Mouse (Mus musculus) limb, embryonic 11.5 days (tissue): ENCODE data around the gene Hivep1. TPM values are rescaled to one million over a fixed set of nuclear protein-coding genes. Genes with fewer than 3 reads are reported as not detected.

Source experiments
- ATAC-seq: fragments of 200-750 bp; cut with Nextera tagmentation; 2 replicates; pipeline ENCODE4 v1.8.0; 2017; ENCODE audit warnings: low read depth; ENCODE audit not compliant: insufficient number of reproducible peaks, low FRiP score, low TSS enrichment
- DNase-seq: peaks from one replicate; pipeline ENCODE4 v3.0.0-alpha.2; 2015; ENCODE audit warnings: low spot score
- H3K27ac ChIP-seq: fragments of 300-500 bp; sonication (generic); replicated peaks from 2 replicates; pipeline ENCODE4 v1.5.1; 2014; ENCODE audit warnings: low read depth, mild to moderate bottlenecking, low read length
- H3K27me3 ChIP-seq: fragments of 300-500 bp; sonication (generic); 2 replicates; pipeline ENCODE4 v1.6.1; 2014; ENCODE audit warnings: mild to moderate bottlenecking, low read length, mixed read lengths; ENCODE audit not compliant: control insufficient read depth, insufficient read depth
- H3K36me3 ChIP-seq: fragments of 300-500 bp; sonication (generic); 2 replicates; pipeline ENCODE4 v1.6.1; 2014; ENCODE audit warnings: mild to moderate bottlenecking, low read length, moderate library complexity, mixed read lengths; ENCODE audit not compliant: control insufficient read depth, insufficient read depth
- H3K4me1 ChIP-seq: fragments of 300-500 bp; sonication (generic); 2 replicates; pipeline ENCODE4 v1.6.1; 2014; ENCODE audit warnings: low read length, mixed read lengths; ENCODE audit not compliant: control insufficient read depth, insufficient read depth
- H3K4me2 ChIP-seq: fragments of 300-500 bp; sonication (generic); 2 replicates; pipeline ENCODE4 v1.6.1; 2014; ENCODE audit warnings: low read depth, mild to moderate bottlenecking, moderate library complexity; ENCODE audit not compliant: severe bottlenecking
- H3K4me3 ChIP-seq: fragments of 300-500 bp; sonication (generic); 2 replicates; pipeline ENCODE4 v1.5.1; 2014; ENCODE audit warnings: low read depth, low read length
- H3K9ac ChIP-seq: fragments of 300-500 bp; sonication (generic); 2 replicates; pipeline ENCODE4 v1.6.1; 2014; ENCODE audit warnings: mild to moderate bottlenecking, low read length
- H3K9me3 ChIP-seq: fragments of 300-500 bp; sonication (generic); 2 replicates; pipeline ENCODE4 v1.6.1; 2016; ENCODE audit warnings: low read length; ENCODE audit not compliant: control insufficient read depth
- WGBS: fragments of 180-500 bp; shearing (Covaris S2); extraction: QIAGEN DNeasy Blood & Tissue Kit; methylation state at CpG from one replicate; pipeline ENCODE4 v1.1.7; 2014; 5-methylcytosine and 5-hydroxymethylcytosine counted together
- polyA plus RNA-seq: library from polyadenylated mRNA; unstranded; fragments of >200 nt; fragmentation: Nextera tagmentation; extraction: Ambion mirVana; gene quantifications from 2 replicates; pipeline ENCODE4 v1.2.1, GENCODE M21; 2014

Gene Hivep1
- polyA plus RNA-seq, 1 experiment from 2014 or later, result 8.7 TPM

- Histone ChIP-seq H3K9me3 (no peaks in the 10 kb centered on the region), H3K36me3 (peaks cover 8% of the 10 kb centered on the region; the same call in 1 of the 2 replicates), H3K27me3 (no peaks in the 10 kb centered on the region), H3K9ac (no peak overlapping the region), H3K27ac (no peak overlapping the region), H3K4me2 (no peak overlapping the region), H3K4me1 (no peaks in the 10 kb centered on the region), H3K4me3 (no peak overlapping the region)
- 93% methylated on average over 5 of the region's 5 CpGs for WGBS
- ATAC-seq (no peak), DNase-seq (no peak)
Observed at GRCm38 (mm10) chr13:42182635-42183034, 130.8 kb downstream of the Hivep1 start.

DNA sequence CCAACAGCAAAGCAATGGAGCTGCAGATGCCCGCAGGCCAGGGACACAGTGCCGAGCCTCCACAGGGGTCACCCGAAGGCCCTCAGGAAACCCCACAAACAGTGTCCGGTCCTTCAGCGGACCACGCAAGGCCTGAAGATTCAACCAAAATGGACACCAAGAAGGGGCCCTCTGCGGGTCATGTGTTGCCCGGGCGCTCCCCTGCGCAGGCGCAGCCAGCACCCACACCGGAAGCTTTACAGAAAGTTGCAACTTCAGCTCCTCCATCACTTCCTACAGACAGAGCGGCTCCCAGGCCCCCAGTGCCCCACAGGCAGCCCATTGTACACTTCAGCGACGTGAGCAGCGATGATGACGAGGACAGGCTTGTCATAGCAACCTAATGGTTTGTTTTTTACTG is 132.3 kb downstream of the Hivep1 start:
- peaks cover 8% of the 10 kb centered on the region; the same call in 1 of the 2 replicates for H3K36me3 ChIP-seq
- WGBS, result 97% methylated on average over 17 of the region's 17 CpGs
- H3K9me3 ChIP-seq, result no peaks in the 10 kb centered on the region
- H3K4me2 ChIP-seq, result no peak overlapping the region
- ATAC-seq (no peak), DNase-seq (no peak)
- no peak overlapping the region for H3K27ac ChIP-seq
- H3K9ac ChIP-seq, result no peak overlapping the region
- no peak overlapping the region for H3K4me3 ChIP-seq
- no peaks in the 10 kb centered on the region for H3K4me1 ChIP-seq
- H3K27me3 ChIP-seq, result no peaks in the 10 kb centered on the region

DNA sequence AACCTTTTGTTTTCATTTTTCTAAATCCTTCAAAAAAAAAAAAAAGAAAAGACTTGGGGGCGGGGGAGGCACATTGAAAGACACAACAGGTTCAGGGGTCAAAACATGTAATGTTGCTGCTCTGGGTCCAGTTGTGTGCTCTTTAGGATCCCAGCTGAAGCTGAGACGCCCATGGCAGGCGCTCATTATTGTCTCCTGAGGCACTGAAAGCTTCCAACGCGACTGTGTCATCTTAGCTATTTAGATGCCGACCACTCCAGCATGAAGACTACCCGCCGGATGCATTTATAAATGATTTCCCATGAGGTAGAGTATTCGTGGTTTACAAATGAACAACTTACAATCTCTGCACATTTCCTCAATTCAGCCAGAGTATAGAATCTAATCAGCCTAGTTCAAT is 141.2 kb downstream of the Hivep1 start:
- Histone ChIP-seq H3K4me3 (no peak overlapping the region), H3K4me2 (no peak overlapping the region), H3K4me1 (no peaks in the 10 kb centered on the region), H3K27me3 (no peaks in the 10 kb centered on the region), H3K27ac (no peak overlapping the region), H3K9me3 (no peaks in the 10 kb centered on the region), H3K9ac (no peak overlapping the region), H3K36me3 (no peaks in the 10 kb centered on the region)
- no peak for DNase-seq
- ATAC-seq, result no peak
- WGBS, result 66% methylated on average over 9 of the region's 9 CpGs

DNA sequence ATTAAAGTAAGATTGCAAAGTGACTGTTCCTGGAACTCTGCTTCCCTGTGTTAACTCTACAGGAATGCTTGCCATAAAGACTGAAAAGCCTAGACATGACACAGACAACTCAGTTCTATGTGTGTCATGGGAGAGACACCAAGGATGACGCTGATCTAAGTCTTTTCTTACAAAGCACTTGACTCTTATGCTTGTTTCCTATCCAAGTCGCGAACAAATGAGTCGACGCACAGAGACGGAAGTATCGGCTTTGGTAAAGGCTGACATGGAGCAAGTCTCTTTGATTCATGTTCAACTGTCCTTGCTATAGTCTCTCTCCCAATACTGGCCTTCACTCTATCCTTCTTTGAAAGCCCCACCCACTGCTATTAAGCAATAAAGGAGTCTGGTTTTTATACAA is 143.8 kb downstream of the Hivep1 start:
- no peak overlapping the region for H3K27ac ChIP-seq
- H3K4me3 ChIP-seq, result no peak overlapping the region
- H3K27me3 ChIP-seq, result no peaks in the 10 kb centered on the region
- H3K4me2 ChIP-seq, result no peak overlapping the region
- no peak overlapping the region for H3K9ac ChIP-seq
- H3K9me3 ChIP-seq, result no peaks in the 10 kb centered on the region
- DNase-seq (no peak), ATAC-seq (no peak)
- 86% methylated on average over 7 of the region's 7 CpGs for WGBS
- H3K4me1 ChIP-seq, result no peaks in the 10 kb centered on the region
- H3K36me3 ChIP-seq, result no peaks in the 10 kb centered on the region

DNA sequence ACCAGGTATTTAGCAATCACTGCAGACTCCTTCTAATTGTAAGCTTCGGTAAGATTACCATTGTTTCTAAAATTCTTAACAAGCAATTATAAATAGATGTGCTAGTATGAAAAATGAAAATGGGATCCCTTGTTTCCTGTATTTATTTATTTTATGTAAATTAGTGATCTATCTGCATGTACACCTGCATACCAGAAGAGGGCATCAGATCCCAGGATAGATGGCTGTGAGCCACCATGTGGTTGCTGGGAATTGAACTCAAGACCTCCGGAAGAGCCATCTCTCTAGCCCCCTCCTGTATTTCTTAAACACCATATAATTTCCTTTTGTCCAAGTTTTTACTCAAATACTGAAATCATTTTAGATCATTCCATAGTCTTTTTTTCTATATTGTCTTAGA is 145.8 kb downstream of the Hivep1 start:
- WGBS, result 89% methylated on average over 2 of the region's 2 CpGs
- H3K36me3 ChIP-seq, result no peaks in the 10 kb centered on the region
- H3K27ac ChIP-seq, result no peak overlapping the region
- no peaks in the 10 kb centered on the region for H3K9me3 ChIP-seq
- no peaks in the 10 kb centered on the region for H3K4me1 ChIP-seq
- H3K4me3 ChIP-seq, result no peak overlapping the region
- H3K4me2 ChIP-seq, result no peak overlapping the region
- no peaks in the 10 kb centered on the region for H3K27me3 ChIP-seq
- no peak for DNase-seq
- ATAC-seq, result no peak
- H3K9ac ChIP-seq, result no peak overlapping the region

- no peak overlapping the region for H3K9ac ChIP-seq
- H3K9me3 ChIP-seq, result no peaks in the 10 kb centered on the region
- no peak overlapping the region for H3K27ac ChIP-seq
- DNase-seq (no peak), ATAC-seq (no peak)
- H3K27me3 ChIP-seq, result no peaks in the 10 kb centered on the region
- 87% methylated on average over 6 of the region's 6 CpGs for WGBS
- H3K4me1 ChIP-seq, result no peaks in the 10 kb centered on the region
- H3K4me3 ChIP-seq, result no peak overlapping the region
- H3K36me3 ChIP-seq, result no peaks in the 10 kb centered on the region
- H3K4me2 ChIP-seq, result no peak overlapping the region
Observed at GRCm38 (mm10) chr13:42213556-42213955, 161.7 kb downstream of the Hivep1 start.

DNA sequence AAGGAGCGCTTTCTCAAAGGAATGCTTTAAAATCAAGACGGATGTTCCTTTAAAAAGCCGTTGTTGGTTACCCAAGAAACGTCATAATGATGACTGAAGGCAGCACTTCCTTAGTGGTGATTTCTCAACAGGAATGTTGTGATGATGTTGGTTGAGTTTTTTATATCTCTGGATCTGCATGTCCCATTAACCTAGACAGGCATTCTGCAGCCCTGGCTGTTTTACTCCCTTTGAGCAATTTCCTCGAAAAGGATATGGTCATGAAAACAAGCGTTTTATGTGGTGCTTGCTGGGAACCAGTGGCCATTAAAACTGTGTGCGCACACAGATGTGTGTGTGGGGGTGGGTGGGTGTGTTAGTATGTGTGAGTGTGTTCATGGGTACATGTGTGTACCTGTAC is 170.6 kb downstream of the Hivep1 start:
- no peak for DNase-seq
- Histone ChIP-seq H3K4me1 (no peaks in the 10 kb centered on the region), H3K36me3 (no peaks in the 10 kb centered on the region), H3K4me3 (no peak overlapping the region), H3K9me3 (no peaks in the 10 kb centered on the region), H3K27ac (no peak overlapping the region), H3K9ac (no peak overlapping the region), H3K27me3 (no peaks in the 10 kb centered on the region), H3K4me2 (no peak overlapping the region)
- ATAC-seq, result no peak
- WGBS, result 72% methylated on average over 7 of the region's 7 CpGs

- H3K4me2 ChIP-seq, result no peak overlapping the region
- H3K9ac ChIP-seq, result no peak overlapping the region
- no peaks in the 10 kb centered on the region for H3K27me3 ChIP-seq
- no peak overlapping the region for H3K4me3 ChIP-seq
- no peak for DNase-seq
- H3K4me1 ChIP-seq, result no peaks in the 10 kb centered on the region
- H3K9me3 ChIP-seq, result no peaks in the 10 kb centered on the region
- H3K27ac ChIP-seq, result no peak overlapping the region
- H3K36me3 ChIP-seq, result no peaks in the 10 kb centered on the region
- ATAC-seq, result no peak
- WGBS, result 89% methylated on average over 10 of the region's 10 CpGs
Observed at GRCm38 (mm10) chr13:42228849-42229248, 177.0 kb downstream of the Hivep1 start.

GRCm38 (mm10) chr13:42233741-42234419 is 182.1 kb downstream of the Hivep1 start:
- no peaks in the 10 kb centered on the region for H3K27me3 ChIP-seq
- no peak for ATAC-seq
- 73% methylated on average over 9 of the region's 9 CpGs for WGBS

More at GRCm38 (mm10) chr13:42233741-42234419, 182.1 kb downstream of the Hivep1 start:
- Histone ChIP-seq H3K27ac (no peak overlapping the region), H3K36me3 (no peaks in the 10 kb centered on the region), H3K4me3 (no peak overlapping the region), H3K4me1 (no peaks in the 10 kb centered on the region), H3K4me2 (no peak overlapping the region), H3K9me3 (no peaks in the 10 kb centered on the region), H3K9ac (no peak overlapping the region)
- no peak for DNase-seq
